Mouse (Mus musculus) left cerebral cortex, adult 18-20 months (tissue): ENCODE results near the gene Mtus2. TPM values are rescaled to one million over a fixed set of nuclear protein-coding genes. Genes with fewer than 3 reads are reported as not detected.
A peak's percentile ranks its signal among the peaks of the same experiment; 100 is the strongest.
"Not testable (repeated sequence)": the region's sequence is repeated elsewhere in the genome, so short reads cannot be mapped to it uniquely, and the experiment has no call there.

Experiments
- DNase-seq, 2 experiments: peaks; one replicate each; pipeline ENCODE4 v3.0.0; 2021 to 2022; ENCODE audit warnings: low spot score in 2 of 2, mixed read lengths in 1 of 2
- total RNA-seq, 2 experiments: library from RNA; stranded (reverse); gene quantifications; 2 replicates each; pipeline ENCODE4 v1.2.3; 2021

The Mtus2 gene
- total RNA-seq, 2 experiments from 2014 or later, result 37.8 to 39.5 TPM

DNA sequence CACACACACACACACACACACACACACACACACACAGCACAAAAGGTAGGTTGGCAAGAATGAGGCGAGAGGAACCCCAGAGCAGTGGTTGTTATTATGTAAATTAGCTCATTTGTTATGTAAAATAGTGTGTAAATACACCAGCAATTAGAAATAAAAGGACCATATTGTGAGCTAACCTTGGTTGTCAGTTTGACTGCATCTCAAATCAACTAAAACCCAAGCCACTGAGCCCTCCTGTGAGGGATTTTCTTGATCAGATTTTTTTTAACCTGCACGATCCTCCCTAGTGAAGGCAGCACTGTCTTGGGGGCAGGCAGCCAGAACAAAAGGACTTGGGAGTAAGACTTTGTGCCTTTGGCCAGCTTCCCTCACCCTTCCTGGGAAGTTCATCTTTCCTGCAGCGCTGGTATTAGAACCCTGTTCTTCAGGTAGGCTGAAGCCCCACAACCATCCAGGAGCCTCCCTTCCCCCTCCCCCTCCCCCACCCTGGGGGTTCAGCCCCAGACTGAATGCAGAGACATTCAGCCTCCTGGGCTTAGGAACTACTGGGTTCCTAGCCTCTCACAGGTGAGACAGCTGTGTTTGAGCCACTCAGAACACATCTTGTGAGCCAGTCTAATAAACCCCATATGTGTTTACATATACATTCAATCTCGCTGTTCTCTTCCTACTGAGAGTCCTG is 218.8 kb downstream of the Mtus2 start:
- no peak for DNase-seq

DNA sequence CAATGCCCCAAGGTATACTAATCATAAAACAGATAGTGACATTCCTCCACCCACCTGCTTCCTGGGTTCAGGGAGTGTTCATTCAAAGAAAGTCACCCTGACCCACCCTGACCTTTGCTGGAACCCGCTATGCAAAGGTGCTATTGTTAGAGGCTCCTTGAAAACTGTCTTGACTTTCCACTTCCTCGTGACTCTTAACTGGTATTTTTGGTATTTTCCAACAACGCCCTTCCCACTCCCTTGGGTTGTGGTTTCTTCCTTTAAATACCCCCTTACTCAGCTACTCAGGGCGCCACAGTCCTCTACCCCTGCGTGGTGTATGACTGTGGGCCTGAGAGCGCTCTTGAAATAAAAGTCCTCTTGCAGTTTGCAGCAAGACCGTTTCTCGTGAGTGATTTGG is 219.4 kb downstream of the Mtus2 start:
- not testable (repeated sequence) for DNase-seq

- no peak for DNase-seq
Measured at GRCm38 (mm10) chr5:148179231-148179630, 222.1 kb downstream of the Mtus2 start.

DNA sequence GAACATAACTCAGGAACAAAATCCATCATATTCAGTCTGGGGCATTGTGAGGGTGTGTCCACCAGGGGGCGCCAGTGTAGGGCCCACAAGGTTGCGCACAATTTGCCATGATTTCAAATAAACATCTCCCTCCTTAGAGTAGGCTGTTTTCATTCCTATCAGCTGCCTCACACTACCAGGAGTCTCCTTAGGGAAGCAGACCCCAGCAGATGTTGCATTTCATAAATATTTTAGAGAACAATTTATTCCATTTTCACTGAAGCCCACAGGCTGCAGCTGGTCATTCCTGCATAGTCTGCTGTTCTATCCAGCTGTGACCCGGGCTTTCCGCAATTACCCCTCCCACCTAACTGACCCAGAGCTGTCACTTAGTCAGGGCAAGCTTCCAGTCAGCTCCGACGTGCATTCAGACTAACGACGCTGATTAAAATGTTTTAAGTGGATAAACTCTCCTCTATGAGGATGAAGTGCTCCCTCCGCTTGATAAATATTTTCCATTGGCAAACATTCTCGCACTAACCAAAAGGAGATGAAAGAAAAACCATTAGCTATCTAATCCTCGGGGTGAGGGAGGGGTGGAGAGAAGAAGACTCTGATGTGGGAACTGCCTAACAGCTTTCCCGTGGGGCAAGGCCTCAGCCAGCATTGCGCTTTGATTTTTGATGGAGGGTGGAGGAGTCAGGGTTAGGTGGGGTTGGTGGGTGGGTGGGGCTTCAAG is 223.6 kb downstream of the Mtus2 start:
- DNase-seq, result peak; percentile 23 to 25

DNA sequence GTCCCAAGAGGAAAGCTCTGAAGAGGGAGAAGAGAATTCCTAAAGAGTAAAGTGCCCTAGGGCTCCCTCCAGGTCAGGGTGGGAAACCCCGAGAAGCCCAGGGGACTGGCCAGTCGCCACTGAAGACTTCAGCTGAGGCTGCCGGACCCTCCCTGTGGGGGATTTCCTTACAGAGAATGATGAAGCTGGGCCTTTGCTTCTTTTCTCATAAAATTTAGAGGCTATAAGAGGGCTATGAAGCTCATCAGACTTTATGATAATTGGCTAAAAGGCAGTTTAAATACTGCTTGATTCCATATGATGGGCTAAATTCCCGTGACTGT is 224.1 kb downstream of the Mtus2 start:
- no peak for DNase-seq

DNA sequence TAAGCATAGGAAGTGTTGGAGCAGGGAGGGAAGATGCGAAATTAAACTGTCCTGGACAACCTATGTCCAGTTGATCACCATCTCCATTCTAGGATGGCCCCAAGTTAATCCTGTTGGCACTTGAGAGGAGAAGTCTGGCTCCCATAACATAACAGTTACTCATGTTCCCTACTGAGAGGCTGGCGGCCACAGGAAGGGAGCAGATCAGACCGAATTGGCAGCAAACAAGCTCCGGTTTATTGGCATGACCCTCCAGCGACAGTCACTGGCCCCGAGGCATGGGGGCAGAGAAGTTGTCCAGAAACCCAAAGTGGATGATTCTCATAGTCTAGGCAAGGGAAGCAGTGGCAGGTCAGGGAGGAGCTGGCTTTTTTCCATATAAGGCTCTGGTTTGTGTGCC is 224.8 kb downstream of the Mtus2 start:
- no peak for DNase-seq

- no peak for DNase-seq
Measured at GRCm38 (mm10) chr5:148185898-148186297, 228.8 kb downstream of the Mtus2 start.

GRCm38 (mm10) chr5:148191416-148191815 is 234.3 kb downstream of the Mtus2 start:
- no peak for DNase-seq

DNA sequence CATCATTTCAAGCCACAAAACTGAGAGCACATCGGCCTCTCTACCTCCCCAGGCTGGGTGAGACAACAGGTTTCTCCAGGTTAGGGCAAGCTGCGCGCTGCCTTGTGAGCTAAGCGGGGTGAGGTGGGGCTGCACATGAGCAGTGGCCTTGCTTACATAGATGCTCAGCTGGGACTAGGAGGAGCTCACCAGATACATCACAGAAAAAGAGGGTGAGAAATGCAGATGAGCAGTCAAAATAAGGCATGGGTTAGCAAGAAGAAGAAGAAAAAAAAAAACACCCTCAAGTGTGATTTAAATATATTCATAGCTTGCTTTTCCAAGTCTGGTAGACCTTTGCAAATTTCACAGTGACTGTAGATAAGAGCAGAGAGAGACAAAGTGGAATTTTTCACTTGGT is 254.7 kb downstream of the Mtus2 start:
- DNase-seq, result peak in 1 of 2 experiments; percentile 22

- DNase-seq, result no peak
Measured at GRCm38 (mm10) chr5:148216786-148217185, 259.7 kb downstream of the Mtus2 start.

DNA sequence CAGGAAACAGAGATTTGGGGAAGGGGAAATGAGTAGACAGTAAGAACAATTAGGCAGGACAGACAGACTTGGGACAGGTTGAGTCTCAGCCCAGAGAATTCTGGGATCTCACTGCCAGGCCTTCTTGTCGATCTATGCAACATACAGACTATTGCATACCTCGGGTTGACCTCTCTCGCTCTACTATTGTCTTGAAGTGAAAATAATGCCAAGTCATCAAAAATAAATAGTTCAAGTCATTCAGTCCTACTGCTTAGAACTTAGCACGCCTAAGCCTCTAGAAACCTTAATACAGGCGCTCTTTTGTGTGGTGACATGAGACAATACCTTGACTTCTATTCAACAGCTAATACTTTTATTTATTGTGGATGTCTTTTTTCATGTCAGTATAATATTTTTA is 265.8 kb downstream of the Mtus2 start:
- DNase-seq, result no peak

GRCm38 (mm10) chr5:148224004-148224403 is 266.9 kb downstream of the Mtus2 start:
- no peak for DNase-seq

- no peak for DNase-seq
Measured at GRCm38 (mm10) chr5:148233714-148234113, 276.6 kb downstream of the Mtus2 start.

DNA sequence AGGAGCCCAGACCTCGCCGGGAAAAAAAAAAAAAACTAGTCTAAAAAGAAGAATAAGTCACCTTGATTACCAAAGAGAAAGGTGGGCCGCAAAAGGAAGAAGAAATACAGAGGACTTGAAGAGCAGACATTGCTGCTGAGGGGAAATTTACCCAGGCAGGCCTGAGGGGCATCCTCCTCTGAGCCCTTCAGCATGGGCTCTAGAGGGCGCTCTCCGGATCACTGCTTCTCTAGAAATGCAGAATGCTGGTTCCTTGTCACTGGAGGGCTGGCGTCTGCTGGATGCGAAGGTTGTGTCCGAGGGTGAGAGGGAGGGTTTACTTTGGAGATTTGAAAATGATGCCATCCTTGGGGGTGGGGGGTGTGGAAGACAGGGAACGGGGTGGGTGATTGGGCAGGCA is 279.5 kb downstream of the Mtus2 start:
- no peak for DNase-seq

GRCm38 (mm10) chr5:148239067-148239466 is 281.9 kb downstream of the Mtus2 start:
- DNase-seq, result no peak

- no peak for DNase-seq
Measured at GRCm38 (mm10) chr5:148239757-148240156, 282.6 kb downstream of the Mtus2 start.

DNA sequence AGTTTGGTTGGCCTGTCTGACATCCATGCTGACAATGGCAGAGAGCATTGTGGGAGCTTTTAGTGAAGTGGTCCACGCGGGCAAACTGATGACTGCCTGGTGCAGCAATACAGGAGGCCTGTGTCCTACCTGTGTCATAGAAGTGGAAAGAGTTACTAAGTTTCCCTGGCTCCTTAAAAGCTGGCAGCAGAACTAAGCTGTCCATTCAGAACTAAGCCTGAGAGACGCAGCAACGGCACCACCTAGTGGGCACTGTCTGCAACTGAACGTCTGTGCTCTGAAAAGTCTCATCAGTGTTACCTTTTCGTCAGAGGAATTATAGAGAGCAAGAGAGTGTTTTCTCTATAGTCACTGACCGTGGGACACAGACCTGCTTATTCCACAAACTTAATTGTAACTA is 284.8 kb downstream of the Mtus2 start:
- peak; percentile 85 for DNase-seq

DNA sequence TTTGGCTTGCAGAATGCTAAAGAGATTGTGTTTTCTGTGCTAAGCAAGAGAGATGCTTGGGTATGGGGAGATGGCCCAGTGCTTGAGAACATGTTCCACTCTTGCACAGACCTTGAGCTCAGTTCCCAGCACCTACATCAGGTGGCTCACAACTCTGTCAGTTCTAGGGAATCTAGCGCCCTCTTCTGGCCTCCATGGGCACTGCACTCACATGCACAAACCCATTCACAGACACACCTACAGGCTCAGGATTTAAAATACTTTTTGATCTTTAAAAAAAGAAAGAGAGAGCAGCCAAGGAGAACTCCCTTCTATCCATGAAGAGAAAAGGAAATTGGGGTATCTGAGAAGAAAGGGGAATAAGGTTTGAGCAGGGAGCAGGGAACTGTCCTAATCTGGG is 287.4 kb downstream of the Mtus2 start:
- DNase-seq, result no peak

DNA sequence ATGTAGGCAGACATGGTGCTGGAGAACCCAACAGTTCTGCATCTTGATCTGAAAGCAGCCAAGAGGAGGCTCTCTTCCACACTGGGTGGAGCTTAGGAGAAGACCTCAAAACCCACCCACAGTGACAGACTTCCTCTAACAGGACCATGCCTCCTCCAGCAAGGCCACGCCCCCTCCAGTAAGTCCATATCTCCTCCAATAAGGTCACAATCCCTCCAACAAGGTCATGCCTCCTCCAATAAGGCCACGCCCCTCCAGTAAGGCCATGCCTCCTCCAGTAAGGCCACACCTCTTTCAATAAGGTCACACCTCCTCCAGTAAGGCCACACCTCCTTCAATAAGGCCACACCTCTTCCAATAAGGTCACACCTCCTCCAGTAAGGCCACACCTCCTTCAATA is 288.3 kb downstream of the Mtus2 start:
- no peak for DNase-seq

DNA sequence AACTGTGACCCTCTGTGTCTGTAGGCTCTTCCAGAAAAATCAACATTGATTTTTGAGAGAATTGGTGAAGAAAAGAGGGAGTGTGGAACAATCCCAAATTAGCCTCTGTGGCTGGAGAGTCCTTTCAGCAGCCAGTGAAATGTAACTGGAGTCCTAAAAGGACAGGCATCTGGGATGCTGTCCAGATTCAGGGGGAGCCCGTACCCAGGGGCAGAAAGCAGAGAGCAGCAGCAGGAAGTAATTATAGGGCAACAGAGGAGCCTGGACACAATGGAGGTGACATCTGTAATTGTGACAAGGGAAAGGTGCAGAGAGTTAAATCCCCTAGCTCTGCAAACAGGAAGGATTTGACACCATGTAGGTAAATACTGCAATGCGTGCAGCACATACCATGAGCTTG is 291.1 kb downstream of the Mtus2 start:
- DNase-seq, result no peak

- no peak for DNase-seq
Measured at GRCm38 (mm10) chr5:148251847-148252246, 294.7 kb downstream of the Mtus2 start.

- peak in 1 of 2 experiments; percentile 21 for DNase-seq
Measured at GRCm38 (mm10) chr5:148262016-148262415, 304.9 kb downstream of the Mtus2 start.
